In the genomic region with DNA sequence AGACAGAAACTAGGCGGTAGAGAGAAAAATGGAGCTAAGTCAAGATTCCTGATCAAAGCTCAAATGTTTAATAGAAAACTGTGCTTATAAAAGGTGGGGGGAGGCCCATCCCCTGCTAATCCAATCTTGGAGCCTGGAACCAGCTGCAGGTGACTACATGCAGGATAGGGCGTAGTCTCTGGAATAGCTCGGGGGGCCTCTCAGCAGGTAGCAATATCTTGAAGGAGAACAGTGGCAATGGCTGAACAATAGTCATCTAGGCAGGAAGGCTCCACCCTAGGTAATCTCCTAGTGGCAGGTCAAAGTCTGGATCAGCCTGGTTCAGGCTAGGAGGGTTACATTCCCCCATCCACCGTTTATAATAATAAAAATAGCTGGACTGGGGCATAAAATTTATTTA, we compare ENCODE assay signal across 23 mouse cellular contexts. TPM values are rescaled to one million over a fixed set of nuclear protein-coding genes. Genes with fewer than 3 reads are reported as not detected.
"Had no signal": no experiment of that assay in that cellular context is flagged by ENCODE, and none has a peak within 500 bp of the region (broad histone marks: within the 10 kb centered on the region; RNA-seq: fewer than 3 reads in every experiment).

No protein-coding gene starts in this region.

- H3K27me3 ChIP-seq: midbrain, embryonic 12.5 days; neural tube, embryonic 13.5 days; neural tube, embryonic 15.5 days; stomach, embryonic 15.5 days had no signal

- H3K4me1 ChIP-seq: midbrain, embryonic 10.5 days; midbrain, embryonic 12.5 days; neural tube, embryonic 13.5 days; neural tube, embryonic 15.5 days; stomach, embryonic 15.5 days had no signal

- H3K9me3 ChIP-seq: midbrain, embryonic 10.5 days; midbrain, embryonic 12.5 days; neural tube, embryonic 13.5 days; neural tube, embryonic 15.5 days; stomach, embryonic 15.5 days had no signal

- H3K36me3 ChIP-seq: midbrain, embryonic 10.5 days; midbrain, embryonic 12.5 days; neural tube, embryonic 13.5 days; neural tube, embryonic 15.5 days; stomach, embryonic 15.5 days had no signal

- H3K4me3 ChIP-seq: midbrain, embryonic 10.5 days; midbrain, embryonic 12.5 days; myocyte; neural tube, embryonic 13.5 days; neural tube, embryonic 15.5 days; stomach, embryonic 15.5 days had no signal

- DNase-seq: liver, postnatal 0 days; lung, embryonic 14.5 days; lung, postnatal 10 days; lung, postnatal 4 days; midbrain, embryonic 14.5 days; retina, postnatal 1 day; right cerebral cortex, postnatal 14 days; thymus, adult 2 months; thymus, postnatal 25 days; thymus, postnatal 4 days had no signal

- H3K27ac ChIP-seq: midbrain, embryonic 10.5 days; midbrain, embryonic 12.5 days; neural tube, embryonic 13.5 days; neural tube, embryonic 15.5 days; stomach, embryonic 15.5 days; stomach, postnatal 0 days had no signal

RNA-seq across cellular contexts. Expression of gene Slc7a12, which starts 34.5 kb away (rescaled TPM):
- polyA plus RNA-seq: liver, postnatal 0 days; lung, embryonic 14.5 days; lung, embryonic 16.5 days; midbrain, embryonic 10.5 days; midbrain, embryonic 12.5 days; midbrain, embryonic 14.5 days; midbrain, embryonic 16.5 days; myocyte; neural tube, embryonic 11.5 days; neural tube, embryonic 13.5 days; neural tube, embryonic 15.5 days; spleen, adult 2 months; stomach, embryonic 15.5 days; stomach, postnatal 0 days; testis, adult 2 months; thymus, adult 2 months; urinary bladder, adult 2 months had no signal
